Mouse (Mus musculus): ENCODE data around the gene Gm49320. TPM values are rescaled to one million over a fixed set of nuclear protein-coding genes. Genes with fewer than 3 reads are reported as not detected.
A peak's percentile ranks its signal among the peaks of the same experiment; 100 is the strongest.

The Gm49320 gene
- total RNA-seq (2021), result under 1 TPM in 1 of 2 experiments, not detected in 1; 0.16 TPM
- long read RNA-seq, experiment 1, partial matches to known transcripts, result 0 of 11 reads
- long read RNA-seq, experiment 1, other reads (novel, unspliced or antisense), result 11 of 11 reads
- long read RNA-seq, experiment 2, result 0 reads

DNA sequence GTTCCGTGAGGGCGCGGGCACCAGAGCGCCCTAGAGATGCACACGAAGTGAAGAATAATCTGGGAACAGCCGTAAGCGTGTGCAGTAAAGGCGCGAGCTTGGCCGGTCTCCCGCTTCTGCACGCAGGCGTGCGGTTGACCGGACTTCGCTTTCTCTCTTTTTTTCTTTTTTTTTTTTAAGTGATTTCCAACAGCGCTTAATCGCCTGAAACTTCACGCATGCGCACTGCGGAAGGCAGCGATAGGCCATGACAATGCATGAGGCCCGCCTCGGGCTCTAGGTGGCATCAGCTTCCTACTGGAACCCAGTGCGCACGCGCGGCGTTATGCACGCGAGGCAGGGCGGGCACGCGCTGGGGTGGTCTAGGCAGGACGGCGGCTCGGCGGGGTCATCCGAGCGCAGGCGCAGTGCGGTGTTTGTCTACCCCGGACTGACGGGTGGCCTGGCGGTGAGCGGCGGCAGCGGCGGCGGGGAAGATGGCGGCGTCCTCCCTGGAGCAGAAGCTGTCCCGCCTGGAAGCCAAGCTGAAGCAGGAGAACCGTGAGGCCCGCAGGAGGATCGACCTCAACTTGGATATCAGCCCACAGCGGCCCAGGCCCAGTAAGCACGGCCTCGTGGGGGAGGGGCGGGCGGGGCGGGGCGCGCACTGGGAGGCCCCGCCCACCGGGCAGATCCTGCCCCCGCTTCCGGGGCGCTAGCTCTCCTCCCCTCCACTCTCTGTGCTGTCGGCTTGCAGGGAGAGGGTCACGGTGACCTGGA lies at the start of gene Gm49320, which contains the start of gene Map2k7:
TSS of gene Gm49320 (plus strand) at position 432 of the 759 bp plus-strand sequence.
TSS of gene Map2k7 (plus strand) at position 307 of the 759 bp plus-strand sequence.
- peak; percentile 100 for DNase-seq

DNA sequence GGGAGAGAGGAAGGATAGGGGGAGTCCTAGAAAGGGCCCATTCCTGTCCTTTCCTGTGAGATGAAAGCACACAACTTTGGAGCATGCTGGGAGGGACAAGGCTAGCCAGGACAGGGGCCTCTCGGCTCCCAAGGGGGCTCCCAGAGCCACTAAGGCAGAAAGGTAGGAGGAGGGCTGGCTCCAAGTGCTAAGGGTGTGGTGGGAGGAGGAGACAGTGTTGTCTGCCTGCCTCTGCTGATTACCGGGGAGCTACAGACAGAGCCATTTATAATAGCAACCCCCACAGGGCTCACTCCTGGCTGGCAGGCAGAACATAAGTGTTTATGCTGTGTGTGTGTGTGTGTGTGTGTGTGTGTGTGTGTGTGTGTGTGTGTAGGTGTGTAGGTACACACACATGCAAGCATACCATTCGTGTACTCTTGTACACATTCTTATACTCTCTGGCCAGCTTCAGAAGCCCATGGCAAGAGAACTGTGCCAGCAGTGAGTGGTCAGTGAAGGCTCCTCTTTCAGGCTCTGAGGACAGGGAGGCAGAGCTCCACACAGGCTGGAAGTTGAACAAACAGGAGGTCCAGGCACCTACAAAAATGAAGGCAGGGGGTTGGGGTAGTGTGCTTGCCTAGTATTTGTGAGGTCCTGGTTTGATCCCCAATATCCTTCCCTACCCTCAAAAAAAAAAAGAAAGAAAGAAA lies 49.5 kb upstream of the Gm49320 start:
- no peak for DNase-seq

DNA sequence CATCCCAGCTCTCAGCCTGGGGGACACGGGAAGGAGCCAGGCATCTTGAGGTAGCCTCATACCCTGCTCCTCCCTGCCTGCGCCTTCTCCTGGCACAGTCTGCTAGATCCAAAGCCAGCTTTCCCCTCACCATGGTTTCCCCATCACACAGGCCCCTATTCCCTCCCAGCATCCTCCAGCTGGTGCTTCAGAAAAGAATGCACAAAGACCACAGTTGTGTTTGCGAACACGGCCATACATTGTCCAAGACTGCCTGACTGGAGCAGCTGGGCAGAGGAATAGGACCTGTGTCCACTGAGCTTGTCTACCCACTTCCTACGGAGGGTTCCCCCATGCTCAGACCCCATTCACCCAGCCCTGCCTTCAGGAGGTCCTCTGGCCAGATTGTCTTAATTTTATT lies 46.4 kb upstream of the Gm49320 start:
- DNase-seq, result no peak

DNA sequence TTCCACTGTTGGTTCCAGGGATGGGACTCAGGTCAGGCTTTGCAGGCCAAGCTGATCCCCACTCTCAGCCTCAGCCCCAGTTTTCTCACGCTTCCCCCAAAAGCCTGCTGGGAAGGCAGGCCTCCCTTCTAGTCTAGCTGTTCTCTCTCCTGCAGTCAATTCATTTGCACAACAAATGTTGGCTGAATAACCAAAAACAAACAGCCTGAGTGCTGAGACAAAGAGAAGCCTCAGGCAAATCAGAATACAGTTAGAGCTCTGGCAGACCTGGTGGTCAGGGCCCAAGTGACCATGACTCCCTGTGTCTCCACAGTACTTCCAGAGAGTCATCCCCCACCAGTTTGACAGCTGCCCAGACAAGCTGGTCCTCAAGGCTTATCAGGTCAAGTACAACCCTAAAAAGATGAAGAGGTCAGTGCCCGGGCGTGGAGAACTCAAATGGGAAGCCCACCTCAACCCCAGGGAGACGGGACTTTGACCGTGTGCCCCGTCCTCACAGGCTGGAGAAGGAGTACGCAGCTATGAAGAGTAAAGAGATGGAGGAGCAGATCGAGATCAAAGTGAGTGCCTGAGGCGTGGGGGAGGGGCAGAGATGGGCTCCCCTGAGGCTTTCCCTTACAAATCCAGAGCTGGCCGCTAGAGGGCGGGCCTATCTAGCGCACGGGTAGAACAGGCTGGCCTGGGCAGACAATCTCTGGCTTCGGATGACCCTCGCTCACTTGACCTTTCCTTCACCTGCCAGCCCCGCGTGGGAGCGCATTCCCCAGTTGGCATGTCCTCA lies 45.7 kb upstream of the Gm49320 start:
- DNase-seq, result peak; percentile 74

DNA sequence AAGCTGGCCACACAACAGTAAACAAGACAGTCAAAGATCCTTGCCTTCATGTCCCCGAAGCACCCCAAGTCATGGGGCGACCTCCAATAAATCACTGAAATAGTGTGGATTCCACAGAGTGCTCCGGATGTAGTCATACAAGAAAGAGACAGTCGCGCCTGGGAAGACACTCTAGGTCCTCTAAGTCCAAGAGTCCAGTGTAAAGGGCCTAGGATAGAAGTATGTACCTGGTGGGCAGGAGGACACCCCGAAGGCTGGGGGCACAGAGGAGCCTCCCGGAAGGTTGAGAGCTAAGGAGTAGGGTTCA lies 45.1 kb upstream of the Gm49320 start:
- no peak for DNase-seq

DNA sequence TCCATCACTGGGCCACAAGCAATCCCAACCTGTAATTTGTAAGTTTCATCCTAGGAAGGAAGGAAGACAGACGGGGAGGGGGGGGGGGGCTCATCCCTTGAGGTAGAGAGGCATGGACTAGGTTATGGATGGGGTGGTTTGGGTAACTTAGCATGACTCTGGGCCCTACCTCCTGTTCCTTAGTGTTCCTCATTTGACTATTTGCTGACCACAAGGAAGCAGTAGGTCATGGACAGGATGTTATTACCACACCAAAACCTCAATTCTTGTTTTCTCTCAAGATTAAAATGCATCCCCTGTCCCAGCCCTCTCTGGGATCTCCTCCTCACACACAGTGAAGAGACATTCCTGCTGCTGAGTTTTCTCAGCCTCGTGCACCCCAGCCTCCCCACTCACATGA lies 37.3 kb upstream of the Gm49320 start:
- DNase-seq, result no peak

DNA sequence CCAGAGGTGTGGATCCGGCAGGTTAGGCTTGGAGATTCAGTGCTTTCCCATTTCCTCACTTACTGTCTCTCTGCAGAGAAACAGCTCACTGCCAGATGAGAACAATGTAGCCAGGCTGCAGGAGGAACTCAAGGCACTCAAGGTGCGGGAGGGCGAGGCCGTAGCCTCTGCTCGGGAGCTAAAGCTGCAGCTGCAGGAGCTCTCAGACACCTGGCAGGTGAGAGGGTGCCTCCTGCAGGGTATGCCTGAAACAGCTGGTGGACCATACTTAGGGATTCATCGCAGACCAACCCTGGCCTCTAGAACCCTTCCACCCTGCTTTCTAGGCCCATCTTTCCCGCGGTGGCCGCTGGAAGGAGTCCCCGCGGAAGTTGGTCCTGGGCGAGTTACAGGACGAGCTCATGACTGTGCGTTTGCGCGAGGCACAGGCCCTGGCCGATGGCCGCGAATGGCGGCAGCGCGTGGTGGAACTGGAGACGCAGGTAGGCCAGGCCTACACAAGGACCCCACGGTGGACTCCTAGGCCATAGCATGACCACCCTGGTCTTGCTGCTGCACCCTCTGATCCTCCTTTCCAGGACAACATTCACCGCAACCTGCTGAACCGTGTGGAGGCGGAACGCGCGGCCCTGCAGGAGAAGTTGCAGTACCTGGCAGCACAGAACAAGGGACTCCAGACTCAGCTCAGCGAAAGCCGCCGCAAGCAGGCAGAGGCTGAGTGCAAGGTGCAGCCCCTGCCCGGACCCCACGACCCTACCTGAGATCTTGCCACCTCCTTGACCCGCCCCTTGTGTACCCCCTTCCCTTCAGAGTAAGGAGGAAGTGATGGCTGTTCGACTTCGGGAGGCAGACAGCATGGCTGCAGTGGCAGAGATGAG lies 33.2 kb upstream of the Gm49320 start:
- DNase-seq, result no peak

DNA sequence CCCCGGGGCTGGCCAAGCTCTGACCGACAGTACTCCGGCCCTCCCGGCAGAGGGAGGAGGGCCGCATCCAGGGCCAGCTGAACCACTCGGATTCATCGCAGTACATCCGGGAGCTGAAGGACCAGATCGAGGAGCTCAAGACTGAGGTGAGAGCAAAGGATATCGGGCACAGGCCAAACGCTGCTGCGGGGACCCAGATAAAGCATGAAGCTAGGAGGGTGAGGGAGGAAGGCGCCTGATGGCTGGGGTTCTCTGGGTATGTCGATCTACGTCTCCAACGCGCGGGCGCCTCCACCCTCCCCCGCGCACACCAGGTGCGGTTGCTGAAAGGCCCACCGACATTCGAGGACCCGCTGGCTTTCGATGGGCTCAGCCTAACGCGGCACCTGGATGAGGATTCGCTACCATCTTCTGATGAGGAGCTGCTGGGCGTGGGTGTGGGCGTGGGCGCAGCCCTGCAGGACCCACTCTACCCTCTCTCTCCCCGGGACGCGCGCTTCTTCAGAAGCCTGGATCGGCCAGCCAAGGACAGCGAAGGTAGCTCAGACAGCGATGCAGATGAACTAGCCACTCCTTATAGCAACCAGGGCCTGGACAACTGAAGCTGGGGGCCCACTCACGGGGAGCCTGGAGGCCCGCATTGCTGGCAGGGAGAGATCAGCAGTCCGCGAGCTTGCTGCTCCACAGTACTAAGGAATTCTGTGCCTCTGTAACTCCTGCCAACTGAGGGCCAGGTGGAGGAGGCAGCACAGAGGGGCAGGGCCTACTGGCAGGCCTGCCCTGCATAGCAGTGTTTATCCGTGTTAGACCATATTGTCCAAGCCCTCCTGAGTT lies 32.3 kb upstream of the Gm49320 start:
- DNase-seq, result no peak

DNA sequence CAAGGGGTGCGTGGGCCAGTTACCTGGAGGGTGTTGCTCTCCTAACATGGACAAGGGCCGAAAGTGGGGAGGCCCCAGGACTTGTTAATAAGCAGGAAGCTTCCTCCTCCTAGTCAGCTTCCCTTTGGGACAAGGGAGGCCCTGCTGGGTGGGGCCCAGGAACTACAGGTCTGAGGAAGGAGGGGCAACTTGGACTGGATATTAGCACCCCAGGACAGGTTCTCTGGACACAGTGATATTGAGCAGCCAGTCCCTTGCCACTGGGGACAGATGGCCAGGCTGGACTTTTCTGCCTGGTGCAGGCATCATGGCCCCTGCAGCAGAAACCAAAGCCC lies 31.7 kb upstream of the Gm49320 start:
- DNase-seq, result no peak

DNA sequence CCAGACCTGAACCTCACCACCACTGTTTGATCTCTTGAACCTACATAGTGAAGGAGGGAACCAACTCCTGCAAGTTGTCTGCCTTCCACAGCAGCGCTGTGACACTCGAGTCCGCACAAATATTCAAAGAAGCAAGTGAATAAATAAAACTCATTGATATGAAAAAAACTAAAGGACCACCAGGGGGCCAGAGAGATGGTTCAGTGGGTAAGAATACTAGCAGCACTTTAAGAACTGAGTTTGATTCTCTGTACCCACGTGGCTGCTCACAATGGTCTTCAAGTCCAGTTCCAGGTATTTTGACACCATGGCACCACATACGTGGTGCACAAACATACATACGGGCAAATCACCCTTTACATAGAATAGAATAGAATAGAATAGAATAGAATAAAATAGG lies 27.6 kb upstream of the Gm49320 start:
- DNase-seq, result no peak

DNA sequence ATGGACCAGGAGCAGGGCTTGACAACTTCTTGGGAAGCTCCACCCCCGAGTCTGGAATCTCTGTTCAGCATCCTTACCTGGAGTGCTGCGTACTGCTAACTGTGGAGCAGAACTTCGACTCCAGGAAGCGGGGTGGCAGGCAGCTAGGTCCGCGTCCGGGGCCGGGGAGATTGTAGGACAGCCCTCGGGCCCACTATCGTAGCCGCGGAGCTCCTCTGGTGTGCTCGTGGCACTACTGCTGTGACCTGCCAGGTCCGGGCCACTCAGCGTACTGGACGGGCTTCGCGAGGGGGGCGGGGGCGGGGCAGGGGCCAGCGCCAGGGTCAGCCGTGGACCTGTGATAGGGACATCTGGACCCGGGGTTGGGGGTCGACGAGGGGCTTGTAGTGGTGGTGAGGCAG lies 25.9 kb upstream of the Gm49320 start:
- DNase-seq, result no peak

DNA sequence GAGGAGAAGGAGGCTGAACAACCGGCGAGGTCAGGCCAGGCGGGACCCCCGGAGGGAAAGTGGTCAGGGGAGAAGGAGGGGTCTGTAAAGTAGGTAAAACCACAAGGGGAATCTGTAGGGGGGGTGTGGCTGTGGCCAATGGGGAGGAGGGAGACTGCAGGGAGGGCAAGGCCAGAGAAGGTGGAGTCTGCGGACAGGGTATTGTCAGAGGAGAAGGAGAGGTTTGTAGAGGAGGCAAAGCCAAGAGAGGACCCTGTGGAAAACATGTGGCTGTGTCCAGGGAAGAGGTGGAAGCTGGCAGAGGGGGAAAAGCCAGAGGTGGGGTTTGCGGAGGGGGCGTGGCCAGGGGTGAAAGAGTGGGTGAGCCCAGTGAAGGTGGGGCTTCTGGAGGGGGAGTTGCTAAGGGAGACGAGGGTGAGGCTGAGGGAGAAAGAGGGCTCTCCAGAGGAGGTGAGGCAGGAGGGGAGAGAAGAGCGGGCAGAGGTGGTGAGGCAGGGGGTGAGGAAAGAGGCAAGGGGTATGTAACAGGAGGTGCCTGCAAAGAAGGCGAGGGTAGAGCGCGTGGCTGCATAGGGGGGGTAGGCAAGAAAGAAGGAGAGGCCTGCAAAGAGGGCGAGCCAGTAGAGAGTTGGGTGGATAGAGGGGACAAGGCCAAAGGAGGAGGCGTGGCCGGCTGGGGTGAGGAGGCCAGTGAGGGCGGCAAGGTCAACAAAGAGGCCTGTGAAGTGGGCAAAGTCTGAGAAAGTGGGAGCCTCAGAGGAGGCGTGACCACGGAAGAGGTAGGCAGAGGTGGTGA lies 25.3 kb upstream of the Gm49320 start:
- peak; percentile 34 for DNase-seq

DNA sequence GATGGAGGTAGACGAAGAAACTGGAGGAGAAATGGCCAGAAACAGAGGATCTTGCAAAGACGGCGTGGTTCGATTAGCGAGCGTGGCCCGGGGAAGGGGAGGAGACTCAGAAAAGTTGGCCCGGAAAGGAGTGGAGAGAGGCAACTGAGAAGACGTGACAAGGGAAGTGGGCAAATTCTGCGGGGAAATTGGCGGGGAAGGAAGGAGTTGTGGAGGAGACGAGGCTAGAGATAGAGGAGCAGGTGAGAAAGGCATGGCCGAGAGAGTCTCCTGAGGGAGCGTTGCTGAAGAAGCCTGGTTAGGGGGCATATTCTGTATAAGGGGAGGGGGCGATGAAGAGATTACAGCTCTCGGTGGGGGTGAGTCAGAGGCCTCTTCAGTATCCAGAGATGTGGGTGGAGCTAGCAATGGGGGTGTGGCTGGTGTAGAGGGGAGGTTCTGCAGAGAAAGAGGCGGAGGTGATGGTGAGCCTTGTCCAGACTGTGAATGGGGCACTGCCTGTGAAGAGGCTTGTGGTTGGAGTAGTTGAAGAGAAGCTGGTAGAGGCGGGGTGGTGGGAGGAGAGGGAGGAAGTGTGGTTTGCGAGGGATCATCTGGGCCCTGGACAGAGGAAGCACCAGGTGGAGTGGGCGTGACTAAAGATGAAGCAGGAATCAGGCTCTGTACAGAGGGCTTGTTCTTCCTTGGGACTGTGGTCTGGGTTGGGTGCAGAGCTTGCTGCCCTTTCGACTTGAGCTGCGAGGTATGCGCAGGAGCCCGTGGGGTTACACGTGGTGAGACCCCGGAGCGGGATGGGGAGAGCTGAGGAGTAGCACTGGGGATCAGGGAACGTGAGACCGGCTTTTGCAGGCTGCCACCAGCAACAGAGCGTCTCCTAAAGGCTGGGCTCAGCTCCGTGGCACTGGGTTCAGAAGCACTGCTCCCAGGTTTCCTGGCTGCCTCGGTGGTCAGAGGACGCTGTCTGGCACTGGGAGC lies 24.4 kb upstream of the Gm49320 start:
- no peak for DNase-seq

DNA sequence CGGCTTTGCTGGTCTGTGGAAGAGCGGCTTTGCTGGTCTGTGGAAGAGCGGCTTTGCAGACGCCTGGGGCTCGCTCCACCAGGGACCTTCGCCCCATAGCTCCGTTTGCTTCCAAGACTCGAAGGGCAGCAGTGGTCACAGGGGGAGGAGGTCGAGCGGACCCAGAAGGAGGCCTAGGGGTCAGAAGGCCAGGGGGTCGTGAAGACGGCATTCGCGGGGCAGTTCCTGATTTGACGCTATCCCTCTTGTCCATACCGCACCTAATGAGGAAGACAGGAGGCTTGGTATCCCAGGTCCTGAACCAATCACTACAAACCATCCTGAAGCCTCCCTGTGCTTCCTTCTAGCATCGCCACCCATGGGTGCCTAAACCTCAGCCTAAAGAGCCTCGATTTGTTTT lies 22.4 kb upstream of the Gm49320 start:
- DNase-seq, result no peak

DNA sequence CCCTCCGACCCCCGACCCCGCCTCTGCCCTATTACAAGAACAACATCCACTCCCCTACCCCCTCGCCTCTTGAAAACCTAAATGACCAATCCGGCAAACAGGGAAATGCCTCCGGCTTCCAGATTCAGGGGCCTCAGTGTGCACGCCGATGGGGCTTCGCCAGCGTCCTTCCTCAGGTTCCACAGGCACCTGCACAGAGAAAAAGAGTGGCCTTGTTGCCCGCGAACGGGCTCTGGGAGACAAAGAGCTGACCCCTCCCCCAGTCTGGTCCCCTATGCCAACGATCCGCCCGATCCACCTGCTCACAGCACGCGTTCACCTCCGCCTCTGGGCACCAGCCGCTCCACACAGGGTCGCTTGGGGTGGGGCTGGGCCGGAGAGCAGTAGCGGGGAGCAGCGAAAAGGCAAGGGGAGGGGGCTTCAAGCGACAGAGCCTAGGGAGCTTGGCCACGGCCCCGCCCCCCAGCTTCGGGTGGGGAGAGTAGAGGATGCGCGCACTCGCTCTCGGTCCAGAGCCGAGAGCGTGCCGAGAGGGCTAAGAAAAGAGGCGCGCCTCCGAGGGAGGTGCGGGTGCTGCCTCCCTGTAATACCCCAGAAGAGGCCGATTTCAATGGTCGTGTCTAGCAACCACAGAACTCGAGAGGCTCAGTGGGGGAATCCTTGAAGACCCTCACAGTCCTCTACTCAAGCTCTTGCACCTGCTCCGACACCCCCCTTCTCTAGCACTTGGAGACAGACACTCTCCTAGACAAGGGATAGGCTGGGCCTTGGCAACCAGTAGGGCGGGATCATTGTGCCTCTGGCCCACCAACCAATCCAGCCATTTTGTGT lies 21.7 kb upstream of the Gm49320 start, which contains the start of gene Prr36:
TSS of gene Prr36 (minus strand) at position 669 of the 831 bp plus-strand sequence.
- DNase-seq, result no peak

DNA sequence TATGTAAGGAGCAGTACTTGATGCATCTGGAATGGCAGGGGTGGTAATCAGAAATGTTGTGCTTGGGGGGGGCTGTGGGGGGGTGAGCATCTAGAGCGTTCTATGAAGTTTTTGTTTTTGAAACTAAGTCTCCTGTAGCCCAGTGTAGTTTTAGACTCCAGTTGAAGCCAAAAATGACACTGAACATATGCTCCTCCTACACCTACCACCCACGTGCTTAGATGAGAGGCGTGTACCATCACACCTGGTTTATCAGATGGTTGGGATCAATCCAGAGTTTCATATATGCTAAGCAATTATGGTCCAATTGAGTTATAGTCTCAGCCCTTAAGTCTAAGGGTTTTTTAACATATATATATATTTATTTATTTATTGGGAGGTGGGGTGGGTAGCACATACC lies 19.0 kb upstream of the Gm49320 start:
- DNase-seq, result no peak

DNA sequence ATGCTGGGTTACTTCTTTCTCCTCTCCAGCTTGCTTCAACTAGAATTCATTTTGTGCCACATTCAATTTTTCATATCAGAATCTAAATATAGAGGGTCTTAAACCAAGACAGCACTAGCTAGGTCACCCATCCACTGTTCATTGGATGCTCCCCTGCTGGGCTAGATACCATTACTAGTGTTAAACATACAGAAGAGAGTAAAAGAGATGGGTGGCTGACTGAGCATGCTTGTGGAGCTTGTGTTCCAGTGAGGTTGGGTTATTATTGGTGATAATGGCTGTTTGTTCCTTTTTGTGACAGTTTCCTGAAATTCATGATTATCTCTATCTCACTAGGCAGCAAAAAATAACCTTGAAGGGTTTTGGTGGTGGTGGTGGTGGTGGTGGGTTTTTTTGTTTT lies 16.6 kb upstream of the Gm49320 start:
- DNase-seq, result no peak

DNA sequence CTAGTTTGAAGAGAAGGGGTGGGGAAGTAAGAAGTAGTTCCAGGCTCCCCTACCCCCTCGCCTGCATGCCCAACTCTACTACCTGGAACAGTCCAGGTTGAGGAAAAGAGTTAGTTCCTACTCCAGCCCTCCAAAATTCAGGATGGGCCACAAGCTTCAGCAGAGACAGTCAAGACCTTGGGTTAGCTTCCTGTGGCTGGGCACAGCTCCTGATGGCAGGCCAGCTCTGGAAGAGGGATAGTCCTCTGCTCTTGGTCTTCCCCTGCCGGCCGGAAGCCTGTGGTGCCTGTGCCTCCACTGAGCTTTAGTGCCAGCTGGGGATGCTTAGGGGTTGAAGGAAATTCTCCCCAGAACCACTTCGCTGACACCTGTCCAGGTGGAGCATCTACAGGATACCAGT lies 12.3 kb upstream of the Gm49320 start:
- DNase-seq, result no peak
